Mouse (Mus musculus): ENCODE measurements at regions not wholly inside any gene's neighbourhood (a gene's known extent, or its start where the extent isn't known, plus 50 kb on each side); places are given as distances from the start of the nearest gene placed in this dataset.

- ChIA-PET POLR2A (interaction anchor here in 1 of 4 experiments (0.6 kb wide), 1 partner anchor 99 kb away, joined by 4 read pairs; no protein-coding TSS in a partner anchor), CTCF (no interaction called here)
Measured at GRCm38 (mm10) chr19:22015854-22016610, 122.8 kb upstream of the Trpm3 start.

GRCm38 (mm10) chr19:22017425-22017824, 121.4 kb upstream of the Trpm3 start:
- POLR2A ChIA-PET = interaction anchor here in 1 of 4 experiments (0.6 kb wide), 1 partner anchor 347 kb away, joined by 4 read pairs; no protein-coding TSS in a partner anchor
- CTCF ChIA-PET = no interaction called here

GRCm38 (mm10) chr19:22027577-22027976, 111.3 kb upstream of the Trpm3 start:
- POLR2A ChIA-PET = interaction anchor here in 1 of 4 experiments (1.4 kb wide), 1 partner anchor 322 kb away, joined by 3 read pairs; no protein-coding TSS in a partner anchor
- CTCF ChIA-PET = no interaction called here

GRCm38 (mm10) chr19:22047657-22048056, 91.2 kb upstream of the Trpm3 start:
- POLR2A ChIA-PET = no interaction called here
- CTCF ChIA-PET = no interaction called here

- POLR2A ChIA-PET = no interaction called here
- CTCF ChIA-PET = interaction anchor here in 1 of 4 experiments (0.6 kb wide), 1 partner anchor 43 kb away, joined by 3 read pairs; no protein-coding TSS in a partner anchor
Measured at GRCm38 (mm10) chr19:22066302-22066701, 72.5 kb upstream of the Trpm3 start.

GRCm38 (mm10) chr19:22070246-22071030, 68.4 kb upstream of the Trpm3 start:
- ChIA-PET POLR2A (interaction anchor here in 2 of 4 experiments (0.8 to 1.1 kb wide), 2 partner anchors 11 to 22 kb away, joined by 3 read pairs; no protein-coding TSS in a partner anchor), CTCF (interaction anchor here in 2 of 4 experiments (0.6 to 1.6 kb wide), 3 partner anchors 13 to 1014 kb away, joined by 3 to 4 read pairs (median 3); no protein-coding TSS in a partner anchor)

GRCm38 (mm10) chr19:22071701-22072100, 67.1 kb upstream of the Trpm3 start:
- POLR2A ChIA-PET = interaction anchor here in 1 of 4 experiments (0.7 kb wide), 1 partner anchor 232 kb away, joined by 3 read pairs; no protein-coding TSS in a partner anchor
- CTCF ChIA-PET = interaction anchor here in 2 of 4 experiments (0.5 to 1.6 kb wide), 3 partner anchors 12 to 588 kb away, joined by 4 to 6 read pairs (median 5); no protein-coding TSS in a partner anchor

- POLR2A ChIA-PET = no interaction called here
- CTCF ChIA-PET = no interaction called here
Measured at GRCm38 (mm10) chr19:22074042-22074441, 64.8 kb upstream of the Trpm3 start.

GRCm38 (mm10) chr19:22081448-22081847, 57.4 kb upstream of the Trpm3 start:
- POLR2A ChIA-PET = no interaction called here
- CTCF ChIA-PET = interaction anchor here in 1 of 4 experiments (0.5 kb wide), 1 partner anchor 1334 kb away, joined by 3 read pairs; no protein-coding TSS in a partner anchor
